Mouse (Mus musculus) liver, embryonic 14.5 days (tissue): ENCODE measurements at regions not wholly inside any gene's neighbourhood (a gene's known extent, or its start where the extent isn't known, plus 50 kb on each side); places are given as distances from the start of the nearest gene placed in this dataset.

Source experiments
- ATAC-seq: fragments of 200-750 bp; cut with Nextera tagmentation; 2 replicates; pipeline ENCODE4 v1.8.0; 2017; ENCODE audit warnings: moderate number of reproducible peaks, mild to moderate bottlenecking, moderate library complexity; ENCODE audit not compliant: insufficient read depth
- DNase-seq, 3 experiments: peaks; one replicate each; pipeline ENCODE4 v3.0.0-alpha.2; 2012 to 2013; ENCODE audit warnings: low read depth in 3 of 3, low spot score in 3 of 3
- H3K27ac ChIP-seq: fragments of 300-500 bp; sonication (generic); 2 replicates; pipeline ENCODE4 v1.5.1; 2014; ENCODE audit warnings: moderate library complexity, mild to moderate bottlenecking, control low read depth, inconsistent platforms
- H3K27me3 ChIP-seq: fragments of 300-500 bp; sonication (generic); 2 replicates; pipeline ENCODE4 v1.6.1; 2014; ENCODE audit warnings: mild to moderate bottlenecking, low read length, moderate library complexity; ENCODE audit not compliant: control insufficient read depth, insufficient read depth
- H3K36me3 ChIP-seq: fragments of 300-500 bp; sonication (generic); replicated peaks from 2 replicates; pipeline ENCODE4 v1.6.1; 2014; ENCODE audit warnings: low read depth; ENCODE audit not compliant: control insufficient read depth, insufficient read depth
- H3K4me1 ChIP-seq, 2 experiments: fragments of 200-500 bp in 1 of 2; fragments of 300-500 bp in 1 of 2; sonication (generic) in 1 of 2; replicated peaks; 2 replicates each; pipeline ENCODE4 v1.6.1; 2012 to 2014; ENCODE audit warnings: antibody characterized with exemption in 1 of 2, inconsistent platforms in 1 of 2, low read length in 1 of 2; ENCODE audit not compliant: control insufficient read depth in 2 of 2, insufficient read depth in 2 of 2
- H3K4me2 ChIP-seq: fragments of 300-500 bp; sonication (generic); 2 replicates; pipeline ENCODE4 v1.6.1; 2014; ENCODE audit warnings: low read depth, mild to moderate bottlenecking, control low read depth, moderate library complexity
- H3K4me3 ChIP-seq, 2 experiments: fragments of 200-500 bp in 1 of 2; fragments of 300-500 bp in 1 of 2; sonication (generic) in 1 of 2; 2 replicates each; pipeline ENCODE4 v1.5.1; 2012 to 2014; ENCODE audit warnings: low read depth in 2 of 2, low read length in 2 of 2, mild to moderate bottlenecking in 2 of 2, control low read depth in 1 of 2, inconsistent platforms in 1 of 2, moderate library complexity in 1 of 2; ENCODE audit not compliant: insufficient read depth in 1 of 2
- H3K9ac ChIP-seq: fragments of 300-500 bp; sonication (generic); replicated peaks from 2 replicates; pipeline ENCODE4 v1.6.1; 2014; ENCODE audit warnings: mild to moderate bottlenecking, control low read depth, moderate library complexity
- H3K9me3 ChIP-seq: fragments of 300-500 bp; sonication (generic); 2 replicates; pipeline ENCODE4 v1.6.1; 2016; ENCODE audit warnings: low read length, mixed read lengths; ENCODE audit not compliant: control insufficient read depth
- CTCF ChIP-seq: IDR thresholded peaks from 2 replicates; pipeline ENCODE4 v1.5.1; 2016; ENCODE audit warnings: antibody characterized with exemption, low read depth, control low read depth
- EP300 ChIP-seq: IDR thresholded peaks from 2 replicates; pipeline ENCODE4 v1.6.1; 2016; ENCODE audit warnings: antibody characterized with exemption, low read depth
- WGBS: fragments of 180-500 bp; shearing (Covaris S2); extraction: QIAGEN DNeasy Blood & Tissue Kit; methylation state at CpG from one replicate; pipeline ENCODE4 v1.1.7; 2014; ENCODE audit not compliant: insufficient replicate concordance; 5-methylcytosine and 5-hydroxymethylcytosine counted together

GRCm38 (mm10) chr3:148662888-148663477, 327.4 kb downstream of the Adgrl2 start:
- Histone ChIP-seq H3K4me1 (no peaks in the 10 kb centered on the region), H3K27ac (no peak overlapping the region), H3K9ac (no peak overlapping the region), H3K36me3 (no peaks in the 10 kb centered on the region), H3K4me2 (no peak overlapping the region), H3K9me3 (no peaks in the 10 kb centered on the region), H3K4me3 (no peak overlapping the region), H3K27me3 (no peaks in the 10 kb centered on the region)
- ATAC-seq (no peak), DNase-seq (no peak)
- WGBS, result 35% methylated on average over 6 of the region's 6 CpGs
- TF ChIP-seq EP300, result no peak
- TF ChIP-seq CTCF, result no peak

GRCm38 (mm10) chr3:148659024-148659423, 331.3 kb downstream of the Adgrl2 start:
- no peaks in the 10 kb centered on the region for H3K36me3 ChIP-seq
- ATAC-seq, result no peak
- H3K9me3 ChIP-seq, result no peaks in the 10 kb centered on the region
- H3K27ac ChIP-seq, result no peak overlapping the region
- TF ChIP-seq EP300 (no peak), CTCF (no peak)
- no peak for DNase-seq
- H3K4me2 ChIP-seq, result no peak overlapping the region
- no peak overlapping the region for H3K9ac ChIP-seq
- H3K27me3 ChIP-seq, result no peaks in the 10 kb centered on the region
- WGBS, result 54% methylated on average over 5 of the region's 5 CpGs
- no peak overlapping the region for H3K4me3 ChIP-seq
- no peaks in the 10 kb centered on the region for H3K4me1 ChIP-seq

DNA sequence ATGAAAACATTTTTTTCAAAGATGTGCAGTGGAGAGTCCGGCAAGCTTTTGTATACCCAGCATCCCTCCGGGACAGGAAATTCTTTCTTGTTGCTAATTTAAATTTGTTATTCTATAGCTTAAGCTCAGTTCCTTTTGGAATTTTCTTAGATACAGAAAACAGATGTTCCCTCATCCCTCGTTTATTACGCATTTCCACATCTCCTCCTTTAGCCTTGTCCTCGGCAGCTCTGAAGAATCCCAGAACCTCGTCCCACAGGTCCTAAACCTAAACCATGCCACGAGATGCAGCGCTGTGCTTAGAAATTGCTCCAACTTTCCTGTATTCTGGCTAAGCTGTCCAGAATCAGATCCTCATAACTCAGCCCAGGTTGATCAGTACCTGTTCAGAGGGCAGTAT, 332.0 kb downstream of the Adgrl2 start:
- 72% methylated on average over 8 of the region's 8 CpGs for WGBS
- Histone ChIP-seq H3K4me1 (no peaks in the 10 kb centered on the region), H3K9ac (no peak overlapping the region), H3K4me3 (no peak overlapping the region), H3K27me3 (no peaks in the 10 kb centered on the region), H3K4me2 (no peak overlapping the region), H3K9me3 (no peaks in the 10 kb centered on the region), H3K36me3 (no peaks in the 10 kb centered on the region), H3K27ac (no peak overlapping the region)
- no peak for TF ChIP-seq EP300
- no peak for TF ChIP-seq CTCF
- no peak for ATAC-seq
- no peak for DNase-seq

DNA sequence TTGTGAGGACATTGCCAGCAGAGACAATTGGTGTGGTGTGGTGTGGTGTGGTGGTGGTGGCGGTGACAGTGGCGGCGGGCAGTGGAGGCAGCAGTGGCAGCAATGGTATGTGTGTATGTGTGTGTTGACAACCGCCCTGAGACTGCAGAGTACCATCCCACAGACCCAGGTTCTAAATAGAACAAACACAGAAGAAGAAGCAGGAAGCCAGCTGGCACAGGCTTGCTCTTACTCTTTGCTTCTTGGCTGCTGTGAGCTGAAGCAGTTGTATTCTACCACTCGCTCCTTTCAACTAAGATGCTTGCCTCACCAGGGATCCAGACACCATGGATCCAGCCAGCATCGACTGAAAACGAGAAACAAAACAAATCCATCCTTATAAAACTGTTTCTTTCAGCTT, 334.2 kb downstream of the Adgrl2 start:
- Histone ChIP-seq H3K4me2 (no peak overlapping the region), H3K4me3 (no peak overlapping the region), H3K27ac (no peak overlapping the region), H3K9me3 (no peaks in the 10 kb centered on the region), H3K9ac (no peak overlapping the region), H3K4me1 (no peaks in the 10 kb centered on the region), H3K27me3 (no peaks in the 10 kb centered on the region), H3K36me3 (no peaks in the 10 kb centered on the region)
- 69% methylated on average over 7 of the region's 7 CpGs for WGBS
- no peak for TF ChIP-seq EP300
- no peak for TF ChIP-seq CTCF
- no peak for DNase-seq
- ATAC-seq, result no peak

- TF ChIP-seq CTCF, result no peak
- TF ChIP-seq EP300, result no peak
- no peak overlapping the region for H3K4me2 ChIP-seq
- H3K36me3 ChIP-seq, result no peaks in the 10 kb centered on the region
- H3K4me1 ChIP-seq, result no peaks in the 10 kb centered on the region
- no peaks in the 10 kb centered on the region for H3K27me3 ChIP-seq
- DNase-seq (no peak), ATAC-seq (no peak)
- H3K9ac ChIP-seq, result no peak overlapping the region
- H3K27ac ChIP-seq, result no peak overlapping the region
- H3K4me3 ChIP-seq, result no peak overlapping the region
- WGBS, result 63% methylated on average over 8 of the region's 8 CpGs
- H3K9me3 ChIP-seq, result no peaks in the 10 kb centered on the region
These were observed 340.1 kb downstream of the Adgrl2 start for GRCm38 (mm10) chr3:148650241-148650640.
